Mouse (Mus musculus) heart, postnatal 0 days (tissue): ENCODE measurements at regions not wholly inside any gene's neighbourhood (a gene's known extent, or its start where the extent isn't known, plus 50 kb on each side); places are given as distances from the start of the nearest gene placed in this dataset.

ENCODE experiments used
- ATAC-seq: fragments of 200-750 bp; cut with Nextera tagmentation; 2 replicates; pipeline ENCODE4 v1.8.0; 2017; ENCODE audit warnings: low read depth, moderate number of reproducible peaks, moderate library complexity; ENCODE audit not compliant: insufficient read depth
- DNase-seq: peaks from one replicate; pipeline ENCODE4 v3.0.0-alpha.2; 2016; ENCODE audit warnings: low spot score
- H3K27ac ChIP-seq: fragments of 300-500 bp; sonication (generic); 2 replicates; pipeline ENCODE4 v1.5.1; 2014; ENCODE audit warnings: low read depth, mild to moderate bottlenecking
- H3K27me3 ChIP-seq: fragments of 300-500 bp; sonication (generic); 2 replicates; pipeline ENCODE4 v1.6.1; 2014; ENCODE audit warnings: low read length, mixed read lengths; ENCODE audit not compliant: control insufficient read depth, insufficient read depth
- H3K36me3 ChIP-seq: fragments of 300-500 bp; sonication (generic); replicated peaks from 2 replicates; pipeline ENCODE4 v1.6.1; 2014; ENCODE audit warnings: low read length, mixed read lengths; ENCODE audit not compliant: control insufficient read depth, insufficient read depth
- H3K4me1 ChIP-seq: fragments of 300-500 bp; sonication (generic); 2 replicates; pipeline ENCODE4 v1.6.1; 2014; ENCODE audit warnings: antibody characterized with exemption; ENCODE audit not compliant: control insufficient read depth, insufficient read depth
- H3K4me2 ChIP-seq: fragments of 300-500 bp; sonication (generic); 2 replicates; pipeline ENCODE4 v1.6.1; 2014; ENCODE audit warnings: low read depth, mild to moderate bottlenecking, low read length, moderate library complexity
- H3K4me3 ChIP-seq: fragments of 300-500 bp; sonication (generic); 2 replicates; pipeline ENCODE4 v1.5.1; 2014; ENCODE audit warnings: low read depth, low read length
- H3K9ac ChIP-seq: fragments of 300-500 bp; sonication (generic); replicated peaks from 2 replicates; pipeline ENCODE4 v1.6.1; 2014; ENCODE audit warnings: low read depth, low read length, mixed read lengths
- H3K9me3 ChIP-seq: fragments of 300-500 bp; sonication (generic); replicated peaks from 2 replicates; pipeline ENCODE4 v1.6.1; 2016; ENCODE audit warnings: low read length; ENCODE audit not compliant: control insufficient read depth
- CTCF ChIP-seq: IDR thresholded peaks from 2 replicates; pipeline ENCODE4 v1.5.1; 2016; ENCODE audit warnings: antibody characterized with exemption, control low read depth, low read depth
- EP300 ChIP-seq: IDR thresholded peaks from 2 replicates; pipeline ENCODE4 v1.6.1; 2016; ENCODE audit warnings: antibody characterized with exemption, low read depth
- WGBS: fragments of 180-500 bp; shearing (Covaris S2); extraction: QIAGEN DNeasy Blood & Tissue Kit; methylation state at CpG from one replicate; pipeline ENCODE4 v1.1.7; 2014; 5-methylcytosine and 5-hydroxymethylcytosine counted together

DNA sequence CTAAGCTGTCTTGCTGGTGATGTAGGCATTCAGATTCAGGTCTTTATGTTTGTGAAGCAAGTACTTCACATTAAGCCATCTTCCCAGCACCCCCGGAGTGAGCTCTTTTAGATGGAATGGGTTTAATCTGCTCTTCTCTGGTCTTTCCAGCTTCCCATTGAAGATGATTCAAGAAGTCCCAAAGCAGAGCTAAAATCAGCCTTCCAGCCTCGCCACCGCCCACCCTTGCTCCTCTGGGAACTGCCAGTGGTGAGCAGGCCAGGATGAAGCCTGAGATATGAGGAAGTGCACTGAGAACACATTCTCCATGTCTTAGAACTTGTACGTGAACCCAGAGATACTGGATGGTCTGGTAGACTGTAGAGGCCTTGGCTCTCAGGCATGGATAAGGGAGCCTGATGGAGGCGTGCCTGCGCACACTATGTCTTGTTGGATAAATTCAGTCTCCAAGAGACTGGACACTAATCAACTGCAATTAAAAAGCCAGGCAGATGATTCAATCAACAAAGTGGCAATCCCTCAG, 51.3 kb upstream of the Mrtfb start:
- Histone ChIP-seq H3K9ac (no peak overlapping the region), H3K36me3 (no peaks in the 10 kb centered on the region), H3K27ac (no peak overlapping the region), H3K4me3 (no peak overlapping the region), H3K4me2 (no peak overlapping the region), H3K9me3 (no peaks in the 10 kb centered on the region), H3K4me1 (0 out of 2 replicates have a peak, but pooled peaks cover 4% of the 10 kb centered on the region), H3K27me3 (no peaks in the 10 kb centered on the region)
- ATAC-seq = no peak
- TF ChIP-seq EP300 (no peak), CTCF (no peak)
- WGBS = 79% methylated on average over 6 of the region's 6 CpGs
- DNase-seq = no peak

GRCm38 (mm10) chr16:13205855-13206254, 50.4 kb upstream of the Mrtfb start:
- H3K36me3 ChIP-seq = no peaks in the 10 kb centered on the region
- H3K9ac ChIP-seq = no peak overlapping the region
- no peaks in the 10 kb centered on the region for H3K9me3 ChIP-seq
- no peak overlapping the region for H3K4me3 ChIP-seq
- H3K27me3 ChIP-seq = no peaks in the 10 kb centered on the region
- DNase-seq = peak; percentile 30
- no peak for TF ChIP-seq CTCF
- TF ChIP-seq EP300 = no peak
- no peak overlapping the region for H3K4me2 ChIP-seq
- peak; percentile 44; the same call in 1 of the 2 replicates for ATAC-seq
- H3K27ac ChIP-seq = no peak overlapping the region
- 0 out of 2 replicates have a peak, but pooled peaks cover 4% of the 10 kb centered on the region for H3K4me1 ChIP-seq
- WGBS = 58% methylated on average over 5 of the region's 5 CpGs
